Mouse (Mus musculus) activated CD4-positive, CD25-positive, alpha-beta regulatory T cell (primary cell): Measurements from ENCODE around the gene Krt76. TPM values are rescaled to one million over a fixed set of nuclear protein-coding genes. Genes with fewer than 3 reads are reported as not detected.

Experiments
- polyA plus RNA-seq, 2 experiments: library from polyadenylated mRNA; unstranded; fragments of 100-300 nt; shearing (Covaris generic); gene quantifications; one replicate each; pipeline ENCODE4 v1.2.1; 2017

Krt76 gene
- under 1 TPM in 1 of 2 experiments, not detected in 1; 0.10 TPM for polyA plus RNA-seq

DNA sequence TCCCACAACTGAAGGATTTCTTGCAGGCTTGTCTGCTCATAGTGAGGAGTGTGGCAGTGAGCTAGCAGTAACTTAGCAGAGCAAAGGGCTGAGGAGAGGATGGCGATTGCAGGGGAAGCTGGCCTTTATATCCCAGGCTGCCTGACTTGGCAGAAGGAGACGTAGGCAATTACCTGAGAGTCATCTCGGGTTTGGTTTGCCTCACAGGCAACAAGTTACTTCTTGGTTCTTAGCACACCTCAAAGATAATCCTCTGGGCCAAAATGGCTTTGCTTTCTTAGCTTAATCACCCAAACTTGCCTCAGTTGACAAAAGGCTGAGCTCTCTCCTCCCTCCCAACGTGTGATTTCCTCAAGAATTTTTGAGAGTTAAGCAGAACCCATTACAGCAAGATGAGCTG is at the start of gene Krt76:
Gene Krt76 (minus strand): TSS at position 101 of the 400 bp plus-strand sequence.

DNA sequence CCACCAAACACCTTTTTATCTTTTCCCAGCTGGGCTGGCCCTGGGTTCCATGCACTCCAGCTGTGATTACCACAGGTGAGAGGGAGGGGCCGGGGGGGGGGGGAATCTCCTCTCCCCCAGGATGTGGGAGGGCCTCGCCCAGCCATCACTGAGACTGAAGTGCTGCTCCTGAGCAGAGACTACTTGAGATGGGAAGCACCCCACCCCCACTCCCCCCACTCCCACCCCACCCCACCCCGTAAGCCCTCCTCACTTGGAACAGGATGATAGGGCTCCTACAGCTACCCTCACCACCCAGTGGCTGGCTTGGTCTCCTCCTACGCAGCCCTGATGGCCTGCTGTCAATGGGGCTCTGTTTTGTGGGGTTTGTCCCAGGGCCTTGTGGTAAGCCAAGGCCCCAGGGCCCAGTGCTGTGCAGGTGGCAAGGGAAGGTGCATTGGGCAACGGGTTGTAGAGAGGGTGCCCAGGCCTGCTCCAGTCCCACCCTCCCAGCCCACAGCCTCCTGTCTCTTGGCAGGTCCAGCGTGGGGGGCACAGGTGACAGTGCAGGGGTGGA is 47.6 kb upstream of the Krt76 start, which contains the start of gene Krt79:
Gene Krt79 (minus strand): TSS at position 51 of the 556 bp plus-strand sequence.

DNA sequence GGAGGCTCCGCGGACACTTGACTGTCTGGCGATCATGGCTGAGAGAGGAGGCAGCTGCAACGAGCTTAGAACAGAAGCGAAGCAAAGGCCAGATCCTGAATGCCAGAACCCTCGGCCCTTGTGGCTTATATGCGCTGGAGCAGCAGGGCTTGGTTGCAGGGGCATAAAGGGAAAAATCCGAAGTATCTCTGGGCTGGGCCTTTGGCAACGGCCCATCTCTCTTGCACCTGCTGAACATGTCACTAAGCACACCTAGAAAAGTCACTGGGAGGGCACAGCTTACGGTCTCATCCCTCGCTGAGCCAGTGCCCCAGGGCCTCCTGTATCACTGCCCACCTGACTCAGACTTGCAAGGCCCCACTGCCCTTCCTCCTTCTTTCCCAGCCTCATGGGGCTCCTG is 31.9 kb upstream of the Krt76 start, which contains the start of gene Krt4:
Gene Krt4 (minus strand): TSS at position 101 of the 400 bp plus-strand sequence.

DNA sequence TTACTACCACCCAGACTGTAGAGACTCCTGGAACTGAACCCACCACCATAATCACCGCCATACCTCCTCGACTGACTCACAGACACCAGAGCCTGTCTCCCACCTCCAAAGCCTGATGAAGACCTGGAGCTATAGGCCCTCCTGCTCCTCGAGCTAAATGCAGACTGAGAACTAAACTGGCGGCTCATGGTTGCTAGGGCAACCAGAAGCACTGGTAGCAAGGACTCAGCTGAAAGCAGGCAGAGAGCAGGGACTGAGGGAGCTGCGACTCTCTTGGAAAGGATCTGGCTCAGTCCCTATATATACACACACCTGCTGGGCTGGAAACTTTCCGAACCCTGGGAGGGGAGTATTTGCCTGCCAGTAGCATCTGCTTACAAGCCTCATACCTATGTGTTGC is 23.3 kb downstream of the Krt76 start, which contains the start of gene Krt77:
Gene Krt77 (minus strand): TSS at position 275 of the 400 bp plus-strand sequence.

DNA sequence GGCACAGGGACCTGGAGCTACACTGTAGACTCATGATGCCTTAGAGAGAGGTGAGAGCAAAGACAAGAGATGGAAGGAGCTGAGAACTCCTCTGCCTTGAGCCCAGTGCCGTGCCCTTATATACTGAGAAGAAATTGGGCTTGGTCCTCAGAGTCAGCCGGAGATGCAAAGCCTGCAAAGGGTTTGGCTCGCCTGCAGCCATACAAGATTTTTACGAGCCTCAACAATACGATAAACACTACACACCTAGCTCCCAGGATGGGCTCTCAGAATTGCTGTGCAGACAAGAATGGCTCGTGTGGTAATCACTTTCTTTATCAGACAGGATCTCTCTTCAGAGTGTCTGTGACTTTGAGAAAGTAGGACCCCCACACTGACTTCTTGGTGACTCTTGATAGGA is 42.0 kb downstream of the Krt76 start, which contains the start of gene Krt1:
Gene Krt1 (minus strand): TSS at position 101 of the 400 bp plus-strand sequence.

Other genes with a start within 250 kb of the Krt76 start
- not detected for gene Gm5478, start 245.5 kb downstream of the Krt76 start, polyA plus RNA-seq
- under 1 TPM in 1 of 2 experiments, not detected in 1; 0.38 TPM for gene Krt6b, start 212.6 kb downstream of the Krt76 start, polyA plus RNA-seq
- gene Krt6a, start 198.6 kb downstream of the Krt76 start, polyA plus RNA-seq, result not detected
- not detected for gene Krt5, start 180.0 kb downstream of the Krt76 start, polyA plus RNA-seq
- not detected for gene Krt71, start 149.8 kb downstream of the Krt76 start, polyA plus RNA-seq
- under 1 TPM in 1 of 2 experiments, not detected in 1; 0.23 TPM for gene Krt72, start 106.5 kb downstream of the Krt76 start, polyA plus RNA-seq
- under 1 TPM in 1 of 2 experiments, not detected in 1; 0.07 TPM for gene Krt73, start 90.6 kb downstream of the Krt76 start, polyA plus RNA-seq
- gene Krt2, start 74.8 kb downstream of the Krt76 start, polyA plus RNA-seq, result not detected
- under 1 TPM in 1 of 2 experiments, not detected in 1; 0.17 TPM for gene Krt1, start 42.1 kb downstream of the Krt76 start, polyA plus RNA-seq
- not detected for gene Krt77, start 23.2 kb downstream of the Krt76 start, polyA plus RNA-seq
- gene Krt4, start 31.8 kb upstream of the Krt76 start, polyA plus RNA-seq, result under 1 TPM in 1 of 2 experiments, not detected in 1; 0.27 TPM
- not detected for gene Krt79, start 47.4 kb upstream of the Krt76 start, polyA plus RNA-seq
- not detected for gene Krt78, start 61.4 kb upstream of the Krt76 start, polyA plus RNA-seq
- under 1 TPM in 1 of 2 experiments, not detected in 1; 0.10 TPM for gene Krt8, start 111.6 kb upstream of the Krt76 start, polyA plus RNA-seq
- 1 to 10 TPM; 1.0 to 2.4 TPM for gene Krt18, start 135.3 kb upstream of the Krt76 start, polyA plus RNA-seq
- 10 to 100 TPM; 81.7 to 85.7 TPM for gene Eif4b, start 180.9 kb upstream of the Krt76 start, polyA plus RNA-seq
- under 1 TPM; 0.23 to 0.81 TPM for gene Tns2, start 207.5 kb upstream of the Krt76 start, polyA plus RNA-seq
- gene Spryd3, start 243.3 kb upstream of the Krt76 start, polyA plus RNA-seq, result 10 to 100 TPM; 55.1 to 60.3 TPM